26 mouse cellular contexts compared by ENCODE assay signal in genomic region chr6:88249231-88249630, GRCm38 (mm10). TPM values are rescaled to one million over a fixed set of nuclear protein-coding genes. Genes with fewer than 3 reads are reported as not detected.
DNase-seq lines count a peak whose midpoint lies in the region; ATAC-seq and TF ChIP-seq lines count a peak whose summit lies in the region.
"Had no signal": no experiment of that assay in that cellular context is flagged by ENCODE, and none has a peak within 500 bp of the region (broad histone marks: within the 10 kb centered on the region; RNA-seq: fewer than 3 reads in every experiment).

No protein-coding gene starts in this region.

- H3K79me2 ChIP-seq in MEL (ENCODE audit: control insufficient read depth, insufficient read depth, low read length, poor library complexity), result no peaks in the 10 kb centered on the region

- no peak overlapping the region for H3K4me3 ChIP-seq in forebrain, embryonic 14.5 days (ENCODE audit: low read depth, low read length)
- no peak overlapping the region for H3K4me3 ChIP-seq in forebrain, embryonic 16.5 days (replicated peaks; ENCODE audit: low read length)
- H3K4me3 ChIP-seq in lung, embryonic 14.5 days (ENCODE audit: low read depth, low read length), result no peak overlapping the region
- H3K4me3 ChIP-seq in MEL (ENCODE audit: control insufficient read depth in 1 of 2, insufficient read depth in 1 of 2, low read depth in 2 of 2, low read length in 2 of 2), result no peak overlapping the region
- H3K4me3 ChIP-seq: embryonic facial prominence, embryonic 12.5 days; heart, adult 2 months; heart, embryonic 15.5 days; hindbrain, embryonic 13.5 days had no signal

- TF ChIP-seq CTCF in lung, embryonic 14.5 days (IDR thresholded peaks at IDR 0.05; ENCODE audit: low read depth), result no peak
- TF ChIP-seq CTCF in MEL (IDR thresholded peaks at IDR 0.05 in 2 of 3, conservative IDR thresholded peaks at IDR 0.05 in 1 of 3; ENCODE audit: control insufficient read depth in 1 of 3, insufficient read depth in 1 of 3, low read depth in 2 of 3, low read length in 3 of 3, poor library complexity in 1 of 3, severe bottlenecking in 1 of 3), result no peak
- TF ChIP-seq CTCF in brain, embryonic 14.5 days (IDR thresholded peaks at IDR 0.05; ENCODE audit: borderline replicate concordance, extremely low read depth, insufficient read depth, insufficient read length), result no peak

- WGBS in forebrain, embryonic 14.5 days, result 68% methylated on average over 1 of the region's 1 CpGs
- 87% methylated on average over 1 of the region's 1 CpGs for WGBS in forebrain, embryonic 16.5 days
- WGBS in lung, embryonic 14.5 days, result 71% methylated on average over 1 of the region's 1 CpGs

- H3K4me1 ChIP-seq in forebrain, embryonic 14.5 days (ENCODE audit: control insufficient read depth, insufficient read depth, low read length), result no peaks in the 10 kb centered on the region
- no peaks in the 10 kb centered on the region for H3K4me1 ChIP-seq in forebrain, embryonic 16.5 days (replicated peaks; ENCODE audit: control insufficient read depth, insufficient read depth, low read length)
- no peaks in the 10 kb centered on the region for H3K4me1 ChIP-seq in lung, embryonic 14.5 days (ENCODE audit: insufficient read depth)
- peaks cover 22 to 56% of the 10 kb centered on the region in 2 experiments for H3K4me1 ChIP-seq in MEL (ENCODE audit: control insufficient read depth in 1 of 2, insufficient read depth in 2 of 2, low read length in 2 of 2)

- no peak overlapping the region for H3K4me2 ChIP-seq in forebrain, embryonic 14.5 days (ENCODE audit: low read length)
- H3K4me2 ChIP-seq in forebrain, embryonic 16.5 days (ENCODE audit: low read length), result no peak overlapping the region
- H3K4me2 ChIP-seq in lung, embryonic 14.5 days, result no peak overlapping the region
- H3K4me2 ChIP-seq: embryonic facial prominence, embryonic 12.5 days; heart, embryonic 11.5 days; heart, embryonic 15.5 days; hindbrain, embryonic 13.5 days had no signal

- TF ChIP-seq EP300 in MEL (IDR thresholded peaks at IDR 0.05; ENCODE audit: low read depth in 1 of 2, low read length in 2 of 2), result no peak

- no peak overlapping the region for H3K27ac ChIP-seq in forebrain, embryonic 14.5 days (ENCODE audit: low read depth, low read length)
- no peak overlapping the region for H3K27ac ChIP-seq in forebrain, embryonic 16.5 days (ENCODE audit: low read length)
- H3K27ac ChIP-seq in lung, embryonic 14.5 days (ENCODE audit: low read depth), result no peak overlapping the region
- no peak overlapping the region for H3K27ac ChIP-seq in MEL (ENCODE audit: control insufficient read depth, low read depth, low read length)
- H3K27ac ChIP-seq: embryonic facial prominence, embryonic 12.5 days; heart, adult 2 months; heart, embryonic 15.5 days; hindbrain, embryonic 13.5 days; hindbrain, postnatal 0 days had no signal

- H3K27me3 ChIP-seq in forebrain, embryonic 14.5 days (replicated peaks; ENCODE audit: control insufficient read depth, insufficient read depth, low read length), result no peaks in the 10 kb centered on the region
- no peaks in the 10 kb centered on the region for H3K27me3 ChIP-seq in forebrain, embryonic 16.5 days (replicated peaks; ENCODE audit: control insufficient read depth, insufficient read depth, low read length)
- no peaks in the 10 kb centered on the region for H3K27me3 ChIP-seq in lung, embryonic 14.5 days (ENCODE audit: insufficient read depth, low read length)
- no peaks in the 10 kb centered on the region for H3K27me3 ChIP-seq in MEL (ENCODE audit: control insufficient read depth in 1 of 2, insufficient read depth in 2 of 2, low read length in 2 of 2)
- H3K27me3 ChIP-seq: embryonic facial prominence, embryonic 12.5 days; Patski had no signal

- no peak for TF ChIP-seq POLR2A in MEL (IDR thresholded peaks at IDR 0.05; ENCODE audit: control insufficient read depth in 1 of 2, insufficient read depth in 1 of 2, low read depth in 1 of 2, low read length in 2 of 2, poor library complexity in 1 of 2)
- TF ChIP-seq POLR2A in brain, embryonic 14.5 days (IDR thresholded peaks at IDR 0.05; ENCODE audit: borderline replicate concordance, extremely low read depth, insufficient read depth, insufficient read length, poor library complexity, severe bottlenecking), result no peak

- no peak overlapping the region for H3K9ac ChIP-seq in forebrain, embryonic 14.5 days (ENCODE audit: low read length)
- no peak overlapping the region for H3K9ac ChIP-seq in forebrain, embryonic 16.5 days (replicated peaks; ENCODE audit: low read depth, low read length)
- H3K9ac ChIP-seq in lung, embryonic 14.5 days, result no peak overlapping the region
- H3K9ac ChIP-seq in MEL (ENCODE audit: control insufficient read depth, low read depth, low read length, poor library complexity, severe bottlenecking), result no peak overlapping the region
- H3K9ac ChIP-seq: embryonic facial prominence, embryonic 12.5 days; forebrain, postnatal 0 days; heart, embryonic 15.5 days; hindbrain, embryonic 13.5 days had no signal

- no peaks in the 10 kb centered on the region for H3K9me3 ChIP-seq in forebrain, embryonic 14.5 days (replicated peaks; ENCODE audit: control insufficient read depth, low read length)
- no peaks in the 10 kb centered on the region for H3K9me3 ChIP-seq in forebrain, embryonic 16.5 days (ENCODE audit: control insufficient read depth, low read length)
- no peaks in the 10 kb centered on the region for H3K9me3 ChIP-seq in lung, embryonic 14.5 days (ENCODE audit: low read depth, low read length)
- no peaks in the 10 kb centered on the region for H3K9me3 ChIP-seq in MEL (replicated peaks; ENCODE audit: insufficient read depth, low read length)
- H3K9me3 ChIP-seq: embryonic facial prominence, embryonic 12.5 days; G1E; heart, embryonic 15.5 days; hindbrain, embryonic 13.5 days had no signal

- H3K36me3 ChIP-seq in forebrain, embryonic 14.5 days (ENCODE audit: control insufficient read depth, insufficient read depth, low read length), result no peaks in the 10 kb centered on the region
- H3K36me3 ChIP-seq in forebrain, embryonic 16.5 days (ENCODE audit: control insufficient read depth, insufficient read depth), result no peaks in the 10 kb centered on the region
- no peaks in the 10 kb centered on the region for H3K36me3 ChIP-seq in lung, embryonic 14.5 days (ENCODE audit: insufficient read depth)
- H3K36me3 ChIP-seq in MEL (ENCODE audit: control insufficient read depth in 1 of 2, insufficient read depth in 2 of 2, low read length in 2 of 2), result peaks cover 0 to 29% of the 10 kb centered on the region in 2 experiments; a peak in 2 of 4 replicates
- H3K36me3 ChIP-seq: embryonic facial prominence, embryonic 12.5 days; heart, embryonic 15.5 days; hindbrain, embryonic 13.5 days had no signal

- no peak for TF ChIP-seq RAD21 in MEL (IDR thresholded peaks at IDR 0.05; ENCODE audit: low read depth, low read length)

- peak; percentile 17 for DNase-seq in forebrain, embryonic 14.5 days (ENCODE audit: low spot score)
- peak; percentile 37 for DNase-seq in lung, embryonic 14.5 days
- DNase-seq in lung, postnatal 25 days (ENCODE audit: low spot score), result no peak
- peak; percentile 53 for DNase-seq in MEL (ENCODE audit: low read depth, low spot score)
- peak; percentile 15 for DNase-seq in brain, embryonic 14.5 days (ENCODE audit: low read depth)
- no peak for DNase-seq in thymus, postnatal 4 days
- DNase-seq: adrenal gland, postnatal 14 days; cerebellum, adult 2 months; forebrain, postnatal 0 days; gastrocnemius, postnatal 14 days; heart, adult 2 months had no signal

- ATAC-seq in forebrain, embryonic 14.5 days, result no peak
- no peak for ATAC-seq in forebrain, embryonic 16.5 days
- ATAC-seq in lung, embryonic 14.5 days (ENCODE audit: insufficient read depth), result no peak
- ATAC-seq: activated CD4-positive, CD25-positive, alpha-beta regulatory T cell, adult 4 months; forebrain, postnatal 0 days; hindbrain, postnatal 0 days; Patski had no signal

TF ChIP-seq in MEL, 35 proteins besides CTCF, POLR2A, EP300 and RAD21 (continues in another document):
- TF ChIP-seq TBP (IDR thresholded peaks at IDR 0.05; ENCODE audit: low read depth, low read length) (no peak), USF1 (IDR thresholded peaks at IDR 0.05; ENCODE audit: low read depth, low read length) (no peak), BHLHE40 (IDR thresholded peaks at IDR 0.05; ENCODE audit: borderline replicate concordance, low read depth, low read length) (no peak), JUND (IDR thresholded peaks at IDR 0.05; ENCODE audit: low read depth, low read length) (no peak), ZKSCAN1 (IDR thresholded peaks at IDR 0.05; ENCODE audit: low read depth, low read length) (no peak), MAX (IDR thresholded peaks at IDR 0.05; ENCODE audit: low read length) (no peak), TAL1 (IDR thresholded peaks at IDR 0.05; ENCODE audit: low read length) (no peak), ZNF384 (IDR thresholded peaks at IDR 0.05; ENCODE audit: low read depth, low read length) (no peak), MAFK (IDR thresholded peaks at IDR 0.05; ENCODE audit: borderline replicate concordance, low read depth, low read length) (no peak), CHD2 (IDR thresholded peaks at IDR 0.05; ENCODE audit: low read length) (no peak), GATA1 (IDR thresholded peaks at IDR 0.05; ENCODE audit: low read depth, low read length) (no peak), MYC (IDR thresholded peaks at IDR 0.05; ENCODE audit: low read depth, low read length) (no peak), SIN3A (IDR thresholded peaks at IDR 0.05; ENCODE audit: low read length) (no peak), ELF1 (IDR thresholded peaks at IDR 0.05; ENCODE audit: low read depth, low read length) (no peak), UBTF (IDR thresholded peaks at IDR 0.05; ENCODE audit: borderline replicate concordance, insufficient read depth, low read depth, low read length) (no peak)

RNA-seq across cellular contexts. Expression of gene Dnajb8, which starts 27.2 kb away (rescaled TPM):
- polyA plus RNA-seq in forebrain, embryonic 14.5 days (2014; fragmentation: Nextera tagmentation; extraction: Ambion mirVana), result not detected in 2 replicates
- polyA plus RNA-seq in forebrain, embryonic 16.5 days (2015; fragmentation: Nextera tagmentation; extraction: Ambion mirVana), result not detected in 2 replicates
- not detected in 2 replicates for polyA plus RNA-seq in lung, embryonic 14.5 days (2014; fragmentation: Nextera tagmentation; extraction: Ambion mirVana)
- not detected in 2 replicates for total RNA-seq in MEL (2012; rRNA removed)
- polyA plus RNA-seq in MEL (2012; ENCODE audit: insufficient read depth in 1 of 2, insufficient read length in 2 of 2, low read depth in 1 of 2, low replicate concordance in 2 of 2, missing spikeins in 1 of 2), result not detected
- polyA plus RNA-seq in brain, embryonic 14.5 days (2012; rRNA removed), result not detected in 2 replicates
- total RNA-seq: adrenal gland, adult 18-20 months; adrenal gland, postnatal 14 days; forebrain, postnatal 0 days; gastrocnemius, adult 18-20 months; gastrocnemius, postnatal 14 days; heart, adult 2 months; heart, postnatal 14 days; hematopoietic stem cell, adult 5-6 weeks; hindbrain, postnatal 0 days had no signal
- polyA plus RNA-seq: activated CD4-positive, CD25-positive, alpha-beta regulatory T cell, adult 4 months; cerebellum, adult 2 months; cortical plate, adult 2 months; embryonic facial prominence, embryonic 12.5 days; forebrain, embryonic 11.5 days; forebrain, postnatal 0 days; G1E; heart, embryonic 11.5 days; heart, embryonic 15.5 days; hindbrain, embryonic 13.5 days; hindbrain, postnatal 0 days; Patski had no signal

RNA-seq across cellular contexts. Expression of gene Gata2, which starts 55.5 kb away (rescaled TPM):
- 1.5 and 1.6 TPM in 2 replicates for polyA plus RNA-seq in forebrain, embryonic 14.5 days (2014; fragmentation: Nextera tagmentation; extraction: Ambion mirVana)
- polyA plus RNA-seq in forebrain, embryonic 16.5 days (2015; fragmentation: Nextera tagmentation; extraction: Ambion mirVana), result 1.8 TPM in 2 replicates
- 13.8 and 14.6 TPM in 2 replicates for polyA plus RNA-seq in lung, embryonic 14.5 days (2014; fragmentation: Nextera tagmentation; extraction: Ambion mirVana)
- total RNA-seq in MEL (2012; rRNA removed), result 3.7 and 7.7 TPM in 2 replicates
- 10 to 100 TPM in 1 of 2 experiments, not detected in 1; 12.4 TPM for polyA plus RNA-seq in MEL (2012; ENCODE audit: insufficient read depth in 1 of 2, insufficient read length in 2 of 2, low read depth in 1 of 2, low replicate concordance in 2 of 2, missing spikeins in 1 of 2)
- 11.4 and 15.6 TPM in 2 replicates for polyA plus RNA-seq in brain, embryonic 14.5 days (2012; rRNA removed)
- polyA plus RNA-seq: activated CD4-positive, CD25-positive, alpha-beta regulatory T cell, adult 4 months had no signal

Comparison
In these comparisons a context has a peak if more than half of its experiments do, and no peak if none do; other contexts are left out.
1. DNase-seq: peak in forebrain, embryonic 14.5 days (single experiment), lung, embryonic 14.5 days (single experiment), MEL (single experiment) and brain, embryonic 14.5 days (single experiment); none in lung, postnatal 25 days (single experiment) and thymus, postnatal 4 days (single experiment).